Mouse (Mus musculus) liver, embryonic 11.5 days (tissue): ENCODE results near the gene Lypd6b. TPM values are rescaled to one million over a fixed set of nuclear protein-coding genes. Genes with fewer than 3 reads are reported as not detected.

Source experiments
- ATAC-seq: fragments of 200-750 bp; cut with Nextera tagmentation; replicated peaks from 2 replicates; pipeline ENCODE4 v1.8.0; 2017; ENCODE audit warnings: moderate number of reproducible peaks, mild to moderate bottlenecking, moderate TSS enrichment, moderate library complexity; ENCODE audit not compliant: low FRiP score
- DNase-seq: peaks from one replicate; pipeline ENCODE4 v3.0.0-alpha.2; 2017; ENCODE audit warnings: low spot score
- H3K27ac ChIP-seq: fragments of 300-500 bp; sonication (generic); 2 replicates; pipeline ENCODE4 v1.5.1; 2014; ENCODE audit warnings: mild to moderate bottlenecking, low read depth, low read length, control low read depth
- H3K27me3 ChIP-seq: fragments of 300-500 bp; sonication (generic); replicated peaks from 2 replicates; pipeline ENCODE4 v1.6.1; 2014; ENCODE audit warnings: low read length, mixed read lengths; ENCODE audit not compliant: control insufficient read depth, insufficient read depth
- H3K36me3 ChIP-seq: fragments of 300-500 bp; sonication (generic); 2 replicates; pipeline ENCODE4 v1.6.1; 2014; ENCODE audit warnings: mild to moderate bottlenecking, low read length, moderate library complexity, mixed read lengths; ENCODE audit not compliant: control insufficient read depth, insufficient read depth
- H3K4me1 ChIP-seq: fragments of 300-500 bp; sonication (generic); replicated peaks from 2 replicates; pipeline ENCODE4 v1.6.1; 2014; ENCODE audit warnings: low read length, mixed read lengths; ENCODE audit not compliant: control insufficient read depth, insufficient read depth
- H3K4me2 ChIP-seq: fragments of 300-500 bp; sonication (generic); 2 replicates; pipeline ENCODE4 v1.6.1; 2014; ENCODE audit warnings: mild to moderate bottlenecking, control low read depth, moderate library complexity
- H3K4me3 ChIP-seq: fragments of 300-500 bp; sonication (generic); 2 replicates; pipeline ENCODE4 v1.5.1; 2014; ENCODE audit warnings: low read depth, low read length, control low read depth
- H3K9ac ChIP-seq: fragments of 300-500 bp; sonication (generic); 2 replicates; pipeline ENCODE4 v1.6.1; 2014; ENCODE audit warnings: low read depth, low read length, control low read depth
- H3K9me3 ChIP-seq: fragments of 300-500 bp; sonication (generic); 2 replicates; pipeline ENCODE4 v1.6.1; 2016; ENCODE audit warnings: low read length, inconsistent platforms, mixed read lengths; ENCODE audit not compliant: control insufficient read depth
- WGBS: fragments of 180-500 bp; shearing (Covaris S2); extraction: QIAGEN DNeasy Blood & Tissue Kit; methylation state at CpG from one replicate; pipeline ENCODE4 v1.1.7; 2014; 5-methylcytosine and 5-hydroxymethylcytosine counted together
- polyA plus RNA-seq: library from polyadenylated mRNA; unstranded; fragments of >200 nt; fragmentation: Nextera tagmentation; extraction: Ambion mirVana; gene quantifications from 2 replicates; pipeline ENCODE4 v1.2.1, GENCODE M21; 2014

Gene Lypd6b
- polyA plus RNA-seq, 1 experiment from 2014 or later, result 0.47 TPM

- no peak for ATAC-seq
- H3K27ac ChIP-seq, result no peak overlapping the region
- H3K36me3 ChIP-seq, result no peaks in the 10 kb centered on the region
- H3K9ac ChIP-seq, result no peak overlapping the region
- 63% methylated on average over 8 of the region's 8 CpGs for WGBS
- H3K4me2 ChIP-seq, result no peak overlapping the region
- H3K9me3 ChIP-seq, result no peaks in the 10 kb centered on the region
- DNase-seq, result no peak
- no peaks in the 10 kb centered on the region for H3K4me1 ChIP-seq
- H3K4me3 ChIP-seq, result no peak overlapping the region
- no peaks in the 10 kb centered on the region for H3K27me3 ChIP-seq
Observed at GRCm38 (mm10) chr2:49921948-49922347, 134.5 kb downstream of the Lypd6b start.

- H3K36me3 ChIP-seq, result no peaks in the 10 kb centered on the region
- no peak overlapping the region for H3K9ac ChIP-seq
- no peak overlapping the region for H3K4me3 ChIP-seq
- H3K27ac ChIP-seq, result no peak overlapping the region
- DNase-seq (no peak), ATAC-seq (no peak)
- WGBS, result 67% methylated on average over 4 of the region's 4 CpGs
- no peak overlapping the region for H3K4me2 ChIP-seq
- no peaks in the 10 kb centered on the region for H3K9me3 ChIP-seq
- H3K27me3 ChIP-seq, result no peaks in the 10 kb centered on the region
- H3K4me1 ChIP-seq, result no peaks in the 10 kb centered on the region
Observed at GRCm38 (mm10) chr2:49922810-49923209, 135.3 kb downstream of the Lypd6b start.

DNA sequence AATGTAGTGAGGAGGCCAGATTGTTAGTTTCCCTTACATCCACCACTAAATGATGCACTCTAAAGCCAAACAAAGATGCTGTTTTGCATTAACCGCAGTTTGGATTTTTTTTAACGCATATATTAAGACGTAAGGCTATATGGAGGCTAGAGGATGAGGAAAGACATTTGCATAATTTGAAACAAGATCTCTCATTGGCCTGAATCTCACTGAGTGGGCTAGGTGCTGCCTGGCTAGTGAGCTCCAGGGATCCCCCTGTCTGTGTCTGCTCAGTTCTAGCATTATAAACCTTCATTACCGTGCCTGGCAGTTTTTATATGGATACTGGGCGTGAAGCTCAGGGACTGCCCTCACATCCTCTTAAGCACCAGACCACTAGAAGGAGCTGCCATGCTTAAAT lies 138.7 kb downstream of the Lypd6b start:
- no peak overlapping the region for H3K9ac ChIP-seq
- H3K36me3 ChIP-seq, result no peaks in the 10 kb centered on the region
- H3K4me2 ChIP-seq, result no peak overlapping the region
- no peak for ATAC-seq
- no peak for DNase-seq
- H3K4me1 ChIP-seq, result no peaks in the 10 kb centered on the region
- no peaks in the 10 kb centered on the region for H3K9me3 ChIP-seq
- WGBS, result 77% methylated on average over 5 of the region's 5 CpGs
- H3K27ac ChIP-seq, result no peak overlapping the region
- H3K4me3 ChIP-seq, result no peak overlapping the region
- no peaks in the 10 kb centered on the region for H3K27me3 ChIP-seq

- Histone ChIP-seq H3K9ac (no peak overlapping the region), H3K27ac (no peak overlapping the region), H3K4me1 (no peaks in the 10 kb centered on the region), H3K4me2 (no peak overlapping the region), H3K27me3 (no peaks in the 10 kb centered on the region), H3K4me3 (no peak overlapping the region), H3K9me3 (no peaks in the 10 kb centered on the region), H3K36me3 (no peaks in the 10 kb centered on the region)
- DNase-seq, result no peak
- WGBS, result 34% methylated on average over 1 of the region's 1 CpGs
- ATAC-seq, result no peak
Observed at GRCm38 (mm10) chr2:49927362-49927761, 139.9 kb downstream of the Lypd6b start.

DNA sequence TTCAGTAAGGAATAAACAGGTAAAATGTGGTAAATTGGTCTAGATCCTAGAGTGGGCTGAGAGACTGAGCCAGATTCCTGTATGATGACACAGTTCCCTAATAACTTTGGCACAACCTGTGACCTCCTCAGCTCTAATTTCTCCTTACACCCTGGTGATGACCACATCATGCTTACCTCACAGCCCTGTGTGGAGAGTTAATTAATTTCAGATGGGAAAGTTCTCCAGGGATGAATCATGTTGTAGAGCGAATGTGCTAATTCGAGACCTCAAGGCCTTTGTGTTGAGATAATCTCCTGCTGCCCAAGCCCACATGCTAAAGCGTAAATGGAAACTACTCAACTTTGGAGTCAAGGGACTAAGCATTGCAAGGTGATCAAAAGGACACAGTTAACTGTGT lies 142.4 kb downstream of the Lypd6b start:
- DNase-seq, result no peak
- Histone ChIP-seq H3K9ac (no peak overlapping the region), H3K27me3 (no peaks in the 10 kb centered on the region), H3K27ac (no peak overlapping the region), H3K4me2 (no peak overlapping the region), H3K9me3 (no peaks in the 10 kb centered on the region), H3K36me3 (no peaks in the 10 kb centered on the region), H3K4me1 (no peaks in the 10 kb centered on the region), H3K4me3 (no peak overlapping the region)
- 80% methylated on average over 3 of the region's 3 CpGs for WGBS
- no peak for ATAC-seq

DNA sequence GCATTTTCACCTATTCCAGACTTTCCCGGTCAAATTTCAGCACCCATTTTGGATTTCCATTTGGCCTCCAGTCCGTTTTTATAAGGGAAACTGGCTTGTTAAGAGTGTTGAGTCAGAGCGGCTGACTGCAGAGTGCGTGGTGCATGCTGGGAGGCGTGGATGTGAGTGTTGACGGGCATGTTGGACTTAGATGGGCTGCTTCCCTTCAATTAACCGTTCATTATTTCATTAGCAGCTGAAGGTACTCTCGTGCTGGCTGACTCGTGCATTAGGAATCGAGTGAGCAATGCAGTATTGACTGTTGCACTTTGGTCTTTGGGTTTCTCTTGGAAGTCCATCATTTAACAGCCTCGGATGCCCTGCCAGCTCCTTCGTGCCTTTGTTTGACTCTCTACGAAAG lies 150.1 kb downstream of the Lypd6b start:
- H3K27me3 ChIP-seq, result no peaks in the 10 kb centered on the region
- no peak overlapping the region for H3K27ac ChIP-seq
- no peaks in the 10 kb centered on the region for H3K36me3 ChIP-seq
- no peak overlapping the region for H3K9ac ChIP-seq
- H3K4me2 ChIP-seq, result no peak overlapping the region
- no peak overlapping the region for H3K4me3 ChIP-seq
- ATAC-seq, result no peak
- no peak for DNase-seq
- H3K4me1 ChIP-seq, result no peaks in the 10 kb centered on the region
- no peaks in the 10 kb centered on the region for H3K9me3 ChIP-seq
- 77% methylated on average over 13 of the region's 13 CpGs for WGBS

GRCm38 (mm10) chr2:49938246-49938645 lies 150.8 kb downstream of the Lypd6b start:
- H3K4me3 ChIP-seq, result no peak overlapping the region
- 80% methylated on average over 8 of the region's 8 CpGs for WGBS
- H3K4me2 ChIP-seq, result no peak overlapping the region
- no peak overlapping the region for H3K9ac ChIP-seq
- no peak overlapping the region for H3K27ac ChIP-seq
- no peaks in the 10 kb centered on the region for H3K27me3 ChIP-seq
- no peaks in the 10 kb centered on the region for H3K9me3 ChIP-seq
- no peaks in the 10 kb centered on the region for H3K36me3 ChIP-seq
- DNase-seq, result no peak
- no peak for ATAC-seq
- H3K4me1 ChIP-seq, result no peaks in the 10 kb centered on the region

GRCm38 (mm10) chr2:49940372-49940771 lies 152.9 kb downstream of the Lypd6b start:
- H3K9me3 ChIP-seq, result no peaks in the 10 kb centered on the region
- no peak overlapping the region for H3K4me3 ChIP-seq
- no peak for DNase-seq
- H3K36me3 ChIP-seq, result no peaks in the 10 kb centered on the region
- H3K27ac ChIP-seq, result no peak overlapping the region
- no peak overlapping the region for H3K4me2 ChIP-seq
- no peaks in the 10 kb centered on the region for H3K27me3 ChIP-seq
- no peaks in the 10 kb centered on the region for H3K4me1 ChIP-seq
- no peak for ATAC-seq
- WGBS, result 81% methylated on average over 6 of the region's 6 CpGs
- no peak overlapping the region for H3K9ac ChIP-seq

- H3K9ac ChIP-seq, result no peak overlapping the region
- no peaks in the 10 kb centered on the region for H3K27me3 ChIP-seq
- DNase-seq (no peak), ATAC-seq (no peak)
- H3K36me3 ChIP-seq, result no peaks in the 10 kb centered on the region
- H3K9me3 ChIP-seq, result no peaks in the 10 kb centered on the region
- no peak overlapping the region for H3K27ac ChIP-seq
- no peaks in the 10 kb centered on the region for H3K4me1 ChIP-seq
- no peak overlapping the region for H3K4me2 ChIP-seq
- 55% methylated on average over 5 of the region's 5 CpGs for WGBS
- H3K4me3 ChIP-seq, result no peak overlapping the region
Observed at GRCm38 (mm10) chr2:49942100-49942499, 154.6 kb downstream of the Lypd6b start.
